Mouse (Mus musculus) induced T-regulatory cell, adult 2 months (primary cell): ENCODE measurements around the gene Oit3.

Experiments used
- DNase-seq: peaks from one replicate; pipeline ENCODE4 v3.0.0-alpha.2; 2012; ENCODE audit warnings: low read depth

Oit3 gene

GRCm38 (mm10) chr10:59441735-59442134 lies at the start of gene Oit3:
Oit3 (minus strand) TSS chr10:59441778.
- DNase-seq = no peak

DNA sequence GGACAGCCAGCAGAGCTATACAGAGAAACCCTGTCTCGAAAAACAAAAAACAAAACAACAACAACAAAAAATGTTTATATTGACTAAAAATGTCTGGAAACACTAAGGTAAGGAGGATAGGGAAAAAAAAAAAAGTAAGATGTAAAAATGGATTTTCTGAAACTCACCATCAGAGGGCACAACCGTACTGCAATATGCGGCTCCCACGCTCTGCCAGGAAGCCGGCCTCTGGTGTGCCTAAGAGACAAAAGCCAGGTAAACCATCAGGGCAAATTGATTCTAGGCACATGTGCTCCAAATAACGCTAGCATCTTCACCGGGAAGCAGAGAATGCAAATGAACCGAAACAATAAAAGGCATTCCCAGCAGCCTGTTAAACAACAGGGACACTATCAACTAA lies 49.3 kb upstream of the Oit3 start:
- DNase-seq = peak; percentile 48

DNA sequence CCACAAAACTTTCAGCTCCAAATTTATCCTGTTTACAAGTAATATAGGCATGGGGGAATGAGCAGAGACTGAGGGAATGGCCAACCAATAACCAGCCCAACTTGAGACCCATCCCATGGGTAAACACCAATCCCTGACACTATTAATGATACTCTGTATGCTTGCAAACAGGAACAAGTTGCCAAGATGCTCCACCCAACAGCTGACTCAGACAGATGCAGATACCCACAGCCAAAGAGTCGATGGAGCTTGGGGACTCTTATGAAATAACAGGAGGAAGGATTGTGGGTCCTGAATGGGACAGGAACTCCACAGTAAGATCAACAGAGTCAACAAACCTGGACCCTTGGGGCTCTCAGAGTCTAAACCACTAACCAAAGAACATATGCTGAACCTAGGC lies 47.8 kb upstream of the Oit3 start:
- no peak for DNase-seq

- no peak for DNase-seq
These were observed 45.8 kb upstream of the Oit3 start for GRCm38 (mm10) chr10:59487351-59487750.

DNA sequence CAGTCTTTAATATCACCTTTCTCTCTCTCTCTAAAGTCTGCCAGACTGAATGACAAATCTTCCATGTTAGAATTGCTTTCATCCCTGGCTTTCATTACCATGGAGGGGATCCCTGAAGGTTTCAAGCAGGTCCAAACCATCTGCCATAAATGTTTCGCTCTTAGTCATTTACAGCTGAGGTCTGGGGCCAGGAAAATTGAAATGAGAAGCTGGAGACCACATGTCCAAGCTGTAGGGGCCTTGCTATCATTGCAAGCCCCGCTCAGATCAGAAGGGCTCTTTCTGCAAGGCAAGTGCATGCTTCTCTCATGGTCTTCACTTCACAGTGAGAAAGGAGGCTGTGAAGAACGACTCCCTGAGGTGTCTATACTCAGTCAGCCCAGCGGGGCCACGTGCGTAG lies 42.7 kb upstream of the Oit3 start:
- no peak for DNase-seq

DNA sequence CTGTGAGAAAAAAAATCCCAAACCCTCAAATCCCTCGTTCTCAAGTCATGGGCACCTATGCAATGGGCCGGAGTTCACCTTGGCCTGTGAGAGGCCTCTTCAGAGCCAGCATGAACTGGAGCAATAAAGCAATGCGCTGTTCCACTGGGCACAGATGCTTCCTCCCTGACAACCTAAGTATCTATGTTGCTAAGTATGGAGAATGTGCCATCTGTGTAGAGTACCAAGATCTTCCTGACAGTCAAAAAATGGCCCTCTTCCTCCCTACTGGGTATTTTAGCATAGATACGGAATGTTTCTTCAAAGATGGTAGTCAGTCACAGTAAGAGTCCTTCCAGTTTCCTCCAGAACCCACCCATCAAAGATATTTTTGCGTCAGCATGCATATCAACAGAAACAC lies 39.8 kb upstream of the Oit3 start:
- DNase-seq = no peak

DNA sequence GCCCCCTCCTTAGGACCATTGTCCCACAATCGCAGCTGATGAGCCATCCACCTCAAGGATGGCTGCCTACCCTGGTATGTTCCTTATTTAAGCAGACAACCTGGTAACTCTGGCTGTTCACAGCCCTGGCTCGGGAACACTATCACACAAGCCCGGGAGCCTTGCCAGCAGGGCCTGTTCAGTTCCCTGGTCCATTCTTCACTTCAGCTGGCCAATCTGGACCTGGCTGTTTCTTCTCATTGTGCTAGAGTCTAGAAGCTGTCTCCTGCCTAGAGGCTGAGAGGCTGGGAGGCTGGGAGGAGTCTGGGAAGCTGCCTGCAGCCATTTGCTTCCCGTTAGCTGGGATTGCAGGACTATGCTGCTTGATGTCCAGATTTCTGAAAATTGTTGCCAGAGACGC lies 28.9 kb upstream of the Oit3 start:
- no peak for DNase-seq

DNA sequence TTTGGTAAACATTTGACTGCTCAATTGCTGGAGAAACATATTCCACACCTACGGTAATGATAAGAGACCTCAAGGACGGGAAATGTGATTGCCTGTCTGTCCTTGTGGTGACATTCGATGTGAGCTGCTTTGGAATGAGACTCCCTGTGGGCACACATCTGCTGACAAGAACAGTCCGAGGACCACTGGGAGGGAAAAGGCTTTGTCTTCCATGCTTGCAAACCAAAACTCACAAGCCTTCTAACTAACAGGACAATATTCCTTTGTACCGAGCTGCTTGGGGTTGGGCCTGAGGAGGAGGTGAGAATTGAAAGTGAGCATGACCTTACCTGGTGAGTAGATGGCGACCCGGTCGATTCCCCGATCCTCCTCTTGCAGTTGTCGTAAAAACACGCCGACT lies 25.7 kb upstream of the Oit3 start:
- no peak for DNase-seq

GRCm38 (mm10) chr10:59466626-59467025 lies 25.0 kb upstream of the Oit3 start:
- DNase-seq = no peak

- DNase-seq = no peak
These were observed 24.0 kb upstream of the Oit3 start for GRCm38 (mm10) chr10:59465546-59465945.

GRCm38 (mm10) chr10:59462307-59462706 lies 20.7 kb upstream of the Oit3 start:
- DNase-seq = no peak

GRCm38 (mm10) chr10:59459767-59460166 lies 18.2 kb upstream of the Oit3 start:
- no peak for DNase-seq

GRCm38 (mm10) chr10:59454631-59455030 lies 13.1 kb upstream of the Oit3 start:
- no peak for DNase-seq

DNA sequence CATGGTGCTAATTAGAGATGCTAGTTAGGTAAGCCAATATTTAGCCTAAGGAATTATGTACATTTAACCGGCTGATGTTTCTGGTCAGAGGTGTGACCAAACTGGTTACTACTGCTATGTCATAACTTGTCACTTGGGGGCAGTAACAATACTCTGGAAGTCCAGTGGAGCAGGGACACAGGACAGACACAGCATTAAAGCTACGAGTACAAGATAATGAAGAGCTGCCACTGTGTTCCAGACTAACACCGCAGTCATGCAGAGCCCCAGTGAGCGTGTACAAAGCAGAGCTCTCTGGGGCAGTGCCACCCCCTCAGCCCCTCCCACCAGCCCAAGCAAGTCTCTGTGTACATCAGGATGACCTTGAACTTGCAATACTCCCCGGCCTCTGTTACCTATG lies 10.3 kb upstream of the Oit3 start:
- peak; percentile 40 for DNase-seq

- no peak for DNase-seq
These were observed 6.0 kb upstream of the Oit3 start for GRCm38 (mm10) chr10:59447546-59447945.

DNA sequence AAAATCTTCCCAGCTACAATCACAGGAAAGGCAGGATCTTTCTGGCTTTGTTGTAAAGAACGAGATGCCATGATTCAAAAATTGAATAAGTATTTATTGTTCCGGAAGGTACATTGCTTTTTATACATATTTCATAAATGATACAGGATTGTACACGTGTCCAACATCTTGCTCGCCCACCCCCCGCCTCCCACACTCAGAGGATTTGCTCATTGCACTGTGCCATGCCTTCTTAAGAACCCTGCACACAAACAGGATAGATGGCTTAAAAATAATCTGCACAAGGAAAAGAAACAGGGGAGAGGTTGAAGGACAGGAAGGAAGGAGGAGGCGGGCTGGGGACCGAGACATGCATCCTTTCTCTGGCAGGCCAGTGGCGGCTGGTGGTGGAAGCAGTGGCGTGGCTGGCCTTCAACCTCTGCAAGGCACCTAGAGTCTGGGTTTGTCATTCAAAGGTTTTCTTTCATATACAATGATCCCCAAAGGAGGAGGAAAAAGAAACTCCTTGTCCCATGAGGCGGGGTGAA lies 5.4 kb upstream of the Oit3 start:
- DNase-seq = no peak

GRCm38 (mm10) chr10:59444635-59445034 lies 3.1 kb upstream of the Oit3 start:
- DNase-seq = no peak

DNA sequence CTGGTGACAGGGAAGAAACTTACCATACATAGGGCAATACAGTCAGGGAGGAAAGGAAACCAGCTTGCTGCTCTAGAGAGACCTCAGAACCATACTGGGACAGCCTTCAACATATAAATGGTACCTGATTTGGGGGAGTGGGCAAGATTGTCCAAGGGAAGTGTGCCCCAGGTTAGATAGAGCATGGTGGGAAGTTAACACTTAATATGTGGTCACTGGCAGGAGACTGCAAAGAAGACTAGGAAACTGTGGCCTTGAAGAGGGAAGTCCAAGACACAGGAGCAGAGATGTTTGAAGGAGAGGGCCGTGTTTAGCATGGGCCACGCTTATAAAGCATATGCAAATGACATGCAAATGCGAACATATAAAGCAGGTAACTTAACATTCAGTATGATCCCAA lies 2.5 kb upstream of the Oit3 start:
- DNase-seq = no peak

DNA sequence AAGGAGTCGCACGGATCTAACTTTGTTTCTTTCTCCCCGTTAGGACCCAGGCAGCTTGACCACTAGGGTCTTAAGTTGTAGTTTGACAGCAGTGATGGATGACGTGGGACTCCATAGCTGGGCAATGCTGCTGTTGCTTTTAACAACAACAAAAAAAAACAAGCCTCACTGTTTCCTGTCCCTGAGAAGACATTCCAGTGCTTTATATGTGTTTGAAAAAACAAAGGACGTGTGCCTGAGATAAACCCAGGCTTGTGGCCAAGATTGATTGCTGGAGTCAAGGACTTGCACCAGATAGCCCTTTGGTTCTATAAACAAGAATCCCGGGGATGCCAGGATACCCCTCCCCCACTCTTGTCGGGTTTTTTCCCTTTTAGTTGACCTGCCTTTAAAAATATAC lies 1.6 kb upstream of the Oit3 start:
- no peak for DNase-seq

DNA sequence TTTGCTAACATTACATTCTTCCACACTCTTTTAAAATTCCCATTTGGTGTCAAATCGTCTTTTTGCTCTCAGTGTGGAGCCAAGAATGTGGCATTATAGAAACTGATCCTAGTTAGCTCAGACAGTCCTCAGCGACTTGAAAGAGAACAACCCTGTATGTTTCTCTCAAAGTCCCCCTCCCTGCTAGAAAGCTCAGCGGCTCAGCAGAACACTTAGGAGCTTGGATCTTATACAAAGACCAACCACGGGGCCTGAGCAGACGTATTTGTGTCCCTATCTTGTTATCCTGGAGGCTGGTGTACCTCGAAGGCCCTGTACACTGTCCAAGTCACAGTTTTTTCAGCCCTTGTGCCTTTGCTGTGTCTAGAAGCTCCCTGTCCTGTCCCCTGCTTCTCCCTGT lies 1.4 kb downstream of the Oit3 start:
- no peak for DNase-seq

DNA sequence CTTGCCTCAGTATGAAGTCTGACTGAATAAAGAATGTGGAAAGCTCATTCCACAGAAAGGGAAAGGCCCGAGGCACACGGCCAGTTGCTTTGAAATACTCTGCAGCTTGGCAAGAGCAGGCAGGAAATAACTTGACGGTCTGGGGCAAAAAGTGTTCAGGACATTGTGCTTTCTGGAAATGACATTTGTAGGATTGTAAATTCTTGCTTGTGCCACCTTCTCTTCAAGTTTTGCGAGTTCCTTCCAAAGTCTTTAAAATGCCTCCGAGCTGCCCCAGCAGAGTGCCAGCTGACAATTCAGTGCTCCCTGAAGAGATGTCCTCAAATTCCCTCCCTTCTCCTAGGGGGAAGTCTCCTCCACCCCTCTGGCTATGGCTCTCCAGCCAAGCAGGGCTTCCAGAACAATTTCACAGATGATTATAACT lies 2.1 kb downstream of the Oit3 start:
- no peak for DNase-seq

- DNase-seq = no peak
These were observed 2.9 kb downstream of the Oit3 start for GRCm38 (mm10) chr10:59438651-59439050.

- DNase-seq = peak; percentile 43
These were observed 5.8 kb downstream of the Oit3 start for GRCm38 (mm10) chr10:59435746-59436145.

GRCm38 (mm10) chr10:59430701-59431218 lies 10.8 kb downstream of the Oit3 start:
- DNase-seq = peak; percentile 84
